Mouse (Mus musculus): ENCODE results near the gene Vat1.
"Not testable (repeated sequence)": the region's sequence is repeated elsewhere in the genome, so short reads cannot be mapped to it uniquely, and the experiment has no call there.

The Vat1 gene

DNA sequence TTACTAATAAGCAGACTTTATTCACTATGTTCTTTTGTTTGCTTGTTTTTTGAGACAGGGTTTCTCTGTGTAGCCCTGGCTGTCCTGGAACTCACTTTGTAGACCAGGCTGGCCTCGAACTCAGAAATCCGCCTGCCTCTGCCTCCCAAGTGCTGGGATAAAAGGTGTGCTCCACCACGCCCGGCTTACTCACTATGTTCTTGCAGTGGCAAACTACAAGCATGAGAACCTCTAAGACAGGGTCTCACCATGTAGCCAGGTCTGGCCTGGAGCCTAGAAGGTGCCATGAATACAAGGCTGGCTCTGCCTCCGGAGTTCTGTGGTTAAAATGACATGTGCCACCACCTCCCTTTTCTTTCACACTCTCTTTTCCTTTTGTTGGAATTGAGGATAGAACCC lies 521 bp upstream of the Vat1 start:
- DNase-seq (ENCODE audit: low spot score in 2 of 2): not testable (repeated sequence)

DNA sequence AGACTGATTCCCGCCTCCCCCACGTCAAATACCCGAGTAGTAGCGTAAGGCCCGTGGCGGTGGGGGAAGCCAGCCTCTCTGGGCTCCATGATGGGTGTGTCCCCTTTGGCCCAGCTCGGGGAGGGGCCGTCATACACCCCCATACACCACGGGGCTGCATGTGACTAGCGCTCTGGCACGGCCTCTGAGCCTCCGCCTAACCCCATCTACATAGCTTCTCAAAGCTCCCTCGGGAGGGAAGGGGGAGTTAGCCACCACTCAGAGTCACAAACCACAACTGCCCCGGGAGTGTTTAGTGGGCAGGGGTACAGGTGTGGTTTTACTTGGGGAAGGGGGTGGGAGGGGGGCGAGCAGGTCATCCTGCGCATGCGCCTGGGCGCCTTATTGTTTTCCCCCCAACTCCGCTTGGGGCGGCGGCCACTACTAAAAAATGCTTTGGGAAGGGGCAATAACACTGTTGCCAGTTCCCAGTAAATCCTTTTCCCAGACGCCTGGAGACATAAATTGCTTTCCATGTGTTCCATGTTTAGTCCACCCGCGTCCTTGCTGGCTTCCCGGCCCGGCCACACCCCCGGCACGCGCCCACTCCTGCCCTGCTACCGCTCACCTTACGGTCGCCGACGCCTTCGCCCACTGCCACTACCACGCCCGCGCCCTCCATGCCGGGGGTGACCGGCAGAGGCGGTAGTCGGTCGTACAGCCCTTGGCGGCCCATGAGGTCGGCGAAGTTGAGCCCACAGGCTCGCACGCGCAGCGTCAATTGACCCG lies 745 bp downstream of the Vat1 start:
- DNase-seq (ENCODE audit: low spot score in 2 of 2): peak in 1 of 2 experiments; percentile 67

DNA sequence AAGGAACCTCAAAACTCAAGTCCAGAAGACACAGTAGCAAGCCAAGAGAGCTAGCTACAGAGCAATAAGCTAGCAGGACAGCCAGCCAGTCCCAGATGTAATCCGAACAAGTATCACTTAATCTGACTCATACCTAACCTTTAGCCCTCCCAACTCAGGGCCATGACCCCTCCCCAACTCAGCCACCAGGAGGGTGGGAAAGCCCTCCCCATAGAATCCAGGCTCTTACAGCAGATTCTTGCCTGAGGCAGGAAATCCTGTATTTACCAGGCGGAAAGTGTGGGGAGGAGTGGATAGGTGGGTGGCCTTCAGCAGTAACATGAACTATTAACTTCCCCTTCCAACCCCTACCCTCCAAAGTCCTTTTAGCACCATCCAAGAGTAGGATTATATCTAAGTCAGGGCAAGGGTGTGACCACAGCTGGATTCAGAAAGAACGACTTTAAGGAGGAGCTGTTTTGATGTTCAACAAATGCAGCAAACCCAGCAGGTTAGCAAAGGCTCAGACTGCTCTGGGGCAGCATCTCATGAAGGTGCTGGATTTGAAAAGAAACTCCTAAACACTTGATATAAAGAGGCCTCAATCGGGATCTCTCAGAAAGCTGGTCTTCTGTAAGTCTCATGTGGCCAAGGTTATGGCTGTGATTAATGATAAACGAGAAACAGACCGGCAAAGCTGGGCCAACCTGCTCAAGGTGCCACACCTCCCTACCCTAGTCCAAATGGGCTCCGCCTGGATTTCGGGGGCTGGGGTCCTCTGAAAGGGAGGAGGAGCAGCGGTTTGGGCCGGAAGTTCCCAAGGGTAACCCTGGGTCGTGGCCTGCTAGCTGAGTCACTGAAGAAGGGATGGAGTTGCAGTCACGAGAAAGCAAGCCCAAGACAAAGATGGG lies 1.6 kb downstream of the Vat1 start, which contains the start of gene Rnd2:
Rnd2 (plus strand) TSS at position 789 of the 890 bp plus-strand sequence.
- DNase-seq (ENCODE audit: low spot score in 2 of 2): no peak

DNA sequence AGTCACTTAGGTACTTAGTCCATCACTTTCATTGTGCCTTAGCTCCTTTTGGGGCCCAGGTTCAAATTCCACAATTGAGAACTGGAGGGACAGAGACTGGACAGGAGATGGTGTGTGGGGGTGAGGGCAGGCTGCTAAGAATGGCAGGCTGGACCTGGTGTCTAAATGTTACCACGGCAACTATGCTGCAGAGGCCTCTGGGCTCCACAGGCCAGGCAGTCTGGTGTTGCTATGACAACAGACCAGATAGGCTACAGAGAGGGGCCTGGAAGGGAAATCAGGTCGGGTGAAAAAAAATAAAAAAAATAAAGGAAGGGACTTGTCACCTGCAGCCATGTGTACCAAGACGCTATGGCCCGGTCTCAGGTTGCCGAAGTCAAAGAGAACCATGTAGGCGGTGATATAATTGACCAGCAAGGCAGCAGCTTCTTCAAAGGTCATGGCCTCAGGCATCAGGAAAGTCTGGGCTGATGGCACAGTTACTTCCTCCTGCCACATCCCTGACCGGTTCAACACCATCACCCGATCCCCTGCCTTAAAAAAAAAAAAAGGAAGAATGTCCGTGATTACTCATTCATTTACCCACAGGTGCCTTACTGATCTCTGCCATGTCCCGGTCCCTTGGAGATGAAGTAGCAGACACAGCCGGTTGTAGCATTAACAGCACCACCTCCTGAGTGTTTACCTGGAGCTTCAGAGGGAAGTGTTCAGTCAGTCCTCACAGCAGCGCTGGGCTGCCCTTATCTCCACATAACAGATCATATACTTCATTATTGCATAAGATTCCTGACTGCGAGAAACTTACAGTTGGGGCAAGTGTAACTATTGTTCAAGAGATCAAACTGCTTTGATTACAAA lies 3.2 kb downstream of the Vat1 start:
- DNase-seq (ENCODE audit: low spot score in 2 of 2): no peak

DNA sequence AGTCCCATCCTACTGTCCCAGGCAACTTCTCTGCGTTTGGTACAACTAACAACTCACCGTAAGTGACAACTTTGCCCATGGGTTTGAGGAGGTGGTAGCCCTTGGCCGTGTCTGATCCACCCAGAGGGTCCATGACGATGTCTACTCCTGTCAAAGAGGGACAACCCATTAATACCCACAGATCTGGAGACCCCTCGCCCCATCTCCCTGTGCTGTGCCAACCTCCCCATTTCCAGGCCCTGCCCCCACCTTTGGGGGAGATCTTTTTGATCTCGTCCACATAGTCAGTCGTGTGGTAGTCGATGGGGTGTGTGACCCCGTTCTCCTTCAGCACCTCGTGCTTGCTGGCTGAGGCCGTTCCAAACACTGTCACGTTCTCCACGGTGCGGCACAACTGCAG lies 3.9 kb downstream of the Vat1 start:
- DNase-seq (ENCODE audit: low spot score in 2 of 2): no peak

DNA sequence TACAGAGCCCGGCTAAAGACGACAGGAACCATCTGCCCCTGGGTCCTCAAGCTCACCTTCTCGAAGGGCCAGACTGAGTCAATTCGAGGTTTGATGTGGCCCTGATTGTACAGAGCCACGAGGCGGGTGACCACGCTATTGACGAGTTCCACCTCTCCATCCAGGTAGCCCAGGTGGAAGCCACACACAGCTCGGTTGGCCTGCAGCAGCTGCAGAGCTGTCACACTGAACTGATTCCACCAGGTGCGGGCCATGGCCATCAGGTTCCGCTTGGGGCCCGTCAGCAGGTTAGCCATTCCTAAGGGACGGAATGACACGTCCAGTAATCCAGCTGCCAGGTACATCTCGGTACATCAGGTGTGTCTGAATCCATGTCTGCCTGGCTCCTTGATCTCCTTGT lies 5.7 kb downstream of the Vat1 start:
- DNase-seq (ENCODE audit: low spot score in 2 of 2): no peak

DNA sequence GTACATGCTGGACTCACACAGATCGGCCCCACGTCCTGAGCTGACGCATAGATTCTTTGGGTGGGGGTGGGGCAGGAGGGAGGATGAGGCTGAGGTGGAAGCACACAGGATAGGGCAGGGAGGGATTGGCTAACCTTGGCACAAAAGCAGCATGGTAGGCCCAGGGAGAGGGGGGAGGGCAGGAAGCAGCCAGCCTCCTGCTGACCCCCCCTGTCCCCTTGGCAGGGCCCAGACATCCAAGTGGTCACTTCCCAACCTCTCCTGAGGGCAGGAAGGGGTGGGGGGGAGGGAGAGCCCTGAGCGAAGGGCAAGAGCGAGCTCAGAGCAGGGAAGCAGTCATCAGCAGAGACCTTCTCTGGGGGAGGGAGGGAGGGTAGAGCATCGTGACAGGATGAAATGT lies 6.3 kb downstream of the Vat1 start:
- DNase-seq (ENCODE audit: low spot score in 2 of 2): no peak

DNA sequence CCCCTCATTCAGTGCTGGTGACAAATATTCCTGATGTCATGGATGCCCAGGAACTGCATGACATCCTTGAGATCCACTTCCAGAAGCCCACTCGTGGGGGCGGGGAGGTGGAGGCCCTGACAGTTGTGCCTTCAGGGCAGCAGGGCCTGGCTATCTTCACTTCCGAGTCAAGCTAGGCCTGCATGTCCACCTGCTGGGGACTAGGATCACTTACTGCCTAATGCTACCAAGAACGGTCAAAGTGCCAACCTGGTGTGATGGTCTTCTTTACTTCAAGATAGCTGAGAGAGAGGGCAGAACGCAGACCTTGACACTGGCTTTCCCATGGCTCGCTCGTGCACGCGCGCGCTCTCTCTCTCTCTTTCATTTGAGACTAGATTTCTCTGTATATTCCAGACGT lies 7.8 kb downstream of the Vat1 start:
- no peak for DNase-seq (ENCODE audit: low spot score in 2 of 2)

DNA sequence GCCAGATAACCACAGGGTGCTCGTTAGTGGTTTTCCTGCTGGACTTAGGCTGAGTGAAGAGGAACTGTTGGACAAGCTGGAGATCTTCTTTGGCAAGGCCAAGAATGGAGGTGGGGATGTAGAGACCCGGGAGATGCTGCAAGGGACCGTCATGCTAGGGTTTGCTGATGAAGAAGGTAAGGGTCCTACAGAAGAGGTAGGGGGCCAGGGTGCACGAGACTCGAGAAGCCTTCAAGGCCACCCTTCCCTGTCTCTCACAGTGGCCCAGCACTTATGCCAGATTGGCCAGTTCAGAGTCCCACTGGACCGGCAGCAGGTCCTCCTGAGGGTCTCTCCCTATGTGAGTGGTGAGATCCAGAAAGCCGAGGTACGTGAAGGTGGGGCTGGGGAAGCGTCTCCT lies 8.4 kb downstream of the Vat1 start:
- DNase-seq (ENCODE audit: low spot score in 2 of 2): no peak

DNA sequence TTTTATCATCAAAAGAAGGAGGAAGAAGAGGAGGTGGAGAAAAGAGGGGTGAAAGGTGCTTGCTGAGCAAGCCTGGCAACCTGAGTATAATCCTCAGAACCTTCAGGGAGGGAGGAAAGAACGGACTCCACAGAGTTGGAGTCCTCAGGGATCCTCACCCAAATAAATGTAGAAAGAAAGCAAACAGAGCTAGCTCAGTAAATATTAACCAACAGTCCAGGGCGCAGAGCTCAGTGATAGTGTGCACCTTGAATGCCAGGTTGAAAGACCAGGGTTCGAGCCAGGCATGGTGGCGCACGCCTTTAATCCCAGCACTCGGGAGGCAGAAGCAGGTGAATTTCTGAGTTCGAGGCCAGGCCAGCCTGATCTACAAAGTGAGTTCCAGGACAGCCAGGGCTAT lies 10.4 kb downstream of the Vat1 start:
- no peak for DNase-seq (ENCODE audit: low spot score in 2 of 2)

DNA sequence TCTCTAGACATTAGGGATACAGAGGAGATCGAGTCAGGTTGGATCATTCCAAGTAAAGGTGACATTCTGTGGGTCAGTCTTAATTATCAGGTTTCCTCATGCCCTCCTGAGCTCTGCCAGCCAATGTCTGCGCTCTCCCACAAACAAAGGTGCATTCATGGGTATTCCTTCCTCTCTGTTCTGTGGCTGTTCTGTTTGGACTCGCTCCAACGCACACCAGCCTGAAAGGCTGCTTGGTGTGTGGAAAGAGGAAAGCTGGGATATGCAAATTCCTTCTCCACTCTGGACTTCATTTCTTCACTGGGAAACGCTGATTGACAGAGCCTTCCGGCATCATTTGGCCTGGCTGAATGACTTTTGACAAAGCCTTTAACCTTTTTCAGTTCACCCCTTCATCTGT lies 11.3 kb downstream of the Vat1 start:
- no peak for DNase-seq (ENCODE audit: low spot score in 2 of 2)

DNA sequence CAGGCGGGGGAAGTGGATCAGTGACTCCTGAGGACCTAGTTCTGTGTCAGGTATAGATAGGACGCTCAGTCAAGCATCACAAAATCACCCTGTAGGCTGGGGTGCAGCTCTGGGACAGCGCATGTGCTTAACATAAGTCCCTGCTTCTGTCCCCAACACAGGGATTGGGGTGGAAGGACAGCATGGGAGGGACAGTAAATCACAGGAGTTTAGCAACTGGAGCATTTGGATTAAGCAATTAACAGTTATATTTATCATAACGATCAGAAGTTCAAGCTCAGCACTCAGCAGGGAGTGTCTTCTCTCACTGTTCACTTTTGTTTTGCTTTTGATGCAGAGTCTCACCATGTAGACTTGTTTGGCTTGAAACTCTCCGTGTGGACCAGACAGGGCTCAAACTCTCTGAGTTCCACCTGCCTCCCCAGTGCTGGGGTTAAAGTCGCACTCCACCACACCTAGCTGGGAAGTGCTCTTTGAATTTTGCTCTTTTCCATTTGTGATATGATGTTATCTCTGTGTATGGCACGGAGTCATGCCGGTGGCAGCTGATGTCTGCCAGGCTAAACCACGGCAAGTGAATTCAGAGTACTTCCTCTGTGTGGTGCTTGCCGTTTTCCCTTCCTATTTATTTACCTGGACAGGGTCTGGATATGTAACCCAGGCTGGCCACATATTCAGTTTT lies 13.8 kb downstream of the Vat1 start:
- DNase-seq (ENCODE audit: low spot score in 2 of 2): no peak

DNA sequence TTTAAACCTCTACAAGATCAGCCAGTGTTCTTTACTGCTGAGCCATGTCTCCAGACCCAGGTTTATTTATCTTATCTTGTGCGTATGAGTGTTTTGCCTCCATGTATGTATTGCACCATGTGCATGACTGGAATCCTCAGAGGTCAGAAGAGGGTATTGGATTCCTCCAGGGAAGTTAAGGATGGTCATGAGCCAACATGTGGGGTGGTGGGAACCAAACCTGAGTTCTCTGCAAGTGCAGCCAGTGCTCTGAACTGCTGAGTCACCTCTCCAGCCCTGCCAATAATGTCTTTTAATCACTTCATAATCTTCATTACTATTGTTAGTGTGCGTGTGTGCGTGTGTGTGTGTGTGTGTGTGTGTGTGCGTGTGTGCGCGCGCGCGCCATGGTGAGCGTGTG lies 14.5 kb downstream of the Vat1 start:
- no peak for DNase-seq (ENCODE audit: low spot score in 2 of 2)

DNA sequence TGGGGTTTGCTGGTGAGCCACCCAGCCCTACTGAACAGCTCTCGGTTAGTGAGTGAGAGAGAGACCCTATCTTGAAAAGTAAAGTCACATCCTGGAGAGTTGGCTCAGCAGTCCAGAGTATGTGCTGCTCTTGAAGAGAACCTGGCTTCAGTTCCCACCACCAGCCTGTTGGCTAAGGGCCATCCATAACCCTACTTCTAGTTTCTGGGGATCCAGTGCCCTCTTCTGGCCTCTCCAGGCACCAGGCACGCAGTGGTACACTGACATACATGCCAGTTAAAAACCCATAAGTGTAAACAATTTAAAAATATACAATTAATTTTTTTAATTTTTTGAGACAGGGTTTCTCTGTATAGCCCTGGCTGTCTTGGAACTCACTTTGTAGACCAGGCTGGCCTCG lies 15.6 kb downstream of the Vat1 start:
- no peak for DNase-seq (ENCODE audit: low spot score in 2 of 2)

DNA sequence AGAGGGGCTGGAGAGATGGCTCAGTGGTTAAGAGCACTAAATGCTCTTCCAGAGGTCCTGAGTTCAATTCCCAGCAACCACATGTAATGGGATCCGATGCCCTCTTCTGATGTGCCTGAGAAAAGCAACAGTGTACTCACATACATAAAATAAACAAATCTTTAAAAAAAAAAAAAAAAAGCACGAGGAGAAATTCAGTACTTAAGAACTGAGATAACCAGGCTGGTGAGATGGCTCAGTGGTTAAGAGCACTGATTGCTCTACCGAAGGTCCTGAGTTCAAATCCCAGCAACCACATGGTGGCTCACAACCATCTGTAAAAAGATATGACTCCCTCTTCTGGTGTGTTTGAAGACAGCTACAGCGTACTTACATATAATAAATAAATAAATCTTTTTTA lies 16.4 kb downstream of the Vat1 start:
- not testable (repeated sequence) for DNase-seq (ENCODE audit: low spot score in 2 of 2)

DNA sequence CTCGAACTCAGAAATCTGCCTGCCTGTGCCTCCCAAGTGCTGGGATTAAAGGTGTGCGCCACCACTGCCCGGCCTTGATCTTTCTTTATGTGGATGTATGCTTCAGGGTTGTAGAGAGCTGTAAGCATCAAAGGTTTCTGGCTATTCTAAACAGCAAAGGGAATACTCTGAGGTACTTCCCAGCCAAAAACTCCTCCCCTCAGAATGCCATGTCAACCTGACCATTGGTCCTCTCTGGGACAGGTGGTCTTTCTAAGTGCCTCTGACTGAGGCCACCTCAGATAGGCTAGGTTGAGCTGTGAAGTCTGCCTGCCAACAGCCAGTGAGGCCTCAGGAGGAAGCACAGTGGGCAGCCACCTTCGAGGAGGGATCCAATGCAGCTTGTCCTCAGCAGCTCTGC lies 17.1 kb downstream of the Vat1 start:
- no peak for DNase-seq (ENCODE audit: low spot score in 2 of 2)

DNA sequence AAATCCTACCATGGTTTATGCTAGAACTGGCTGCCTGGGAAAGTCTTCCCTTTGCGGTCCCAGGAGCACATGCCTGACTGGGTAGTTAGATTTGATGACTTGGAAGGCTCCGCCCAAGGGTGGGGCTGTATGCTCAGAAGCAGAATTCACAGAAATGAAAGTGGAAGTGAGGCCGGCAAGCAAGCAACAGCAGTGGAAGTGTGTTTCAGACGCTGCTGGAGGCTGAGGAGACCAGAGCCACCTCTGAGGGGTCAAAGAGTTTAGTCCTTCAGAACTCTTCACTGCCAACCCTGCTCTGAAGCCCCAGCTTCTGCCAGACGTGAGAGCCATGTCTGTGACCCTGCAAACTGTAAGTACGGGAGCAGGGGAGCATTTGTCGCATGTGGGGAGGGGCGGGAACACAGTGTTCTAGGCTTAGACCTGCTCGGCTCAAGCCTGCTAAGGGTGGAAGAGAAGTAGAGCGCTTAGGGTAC lies 17.7 kb downstream of the Vat1 start, which contains the start of gene Ifi35:
Ifi35 (plus strand) TSS at position 134 of the 473 bp plus-strand sequence.
- DNase-seq (ENCODE audit: low spot score in 2 of 2): no peak

DNA sequence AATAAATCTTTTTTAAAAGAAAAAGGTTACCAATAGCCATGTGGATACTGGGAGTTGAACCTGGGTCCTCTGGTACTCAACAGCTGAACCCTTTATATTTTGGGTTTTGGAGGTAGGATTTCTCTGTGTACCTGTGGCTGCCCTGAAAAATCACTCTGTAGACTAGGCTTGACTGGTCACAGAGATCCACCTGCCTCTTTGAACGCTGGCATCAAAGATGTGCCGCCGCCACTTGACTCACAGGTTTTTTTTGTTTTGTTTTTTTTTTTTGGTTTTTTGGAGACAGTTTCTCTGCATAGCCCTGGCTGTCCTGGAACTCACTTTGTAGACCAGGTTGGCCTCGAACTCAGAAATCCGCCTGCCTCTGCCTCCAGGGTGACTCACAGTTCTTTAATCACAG lies 18.2 kb downstream of the Vat1 start:
- no peak for DNase-seq (ENCODE audit: low spot score in 2 of 2)

DNA sequence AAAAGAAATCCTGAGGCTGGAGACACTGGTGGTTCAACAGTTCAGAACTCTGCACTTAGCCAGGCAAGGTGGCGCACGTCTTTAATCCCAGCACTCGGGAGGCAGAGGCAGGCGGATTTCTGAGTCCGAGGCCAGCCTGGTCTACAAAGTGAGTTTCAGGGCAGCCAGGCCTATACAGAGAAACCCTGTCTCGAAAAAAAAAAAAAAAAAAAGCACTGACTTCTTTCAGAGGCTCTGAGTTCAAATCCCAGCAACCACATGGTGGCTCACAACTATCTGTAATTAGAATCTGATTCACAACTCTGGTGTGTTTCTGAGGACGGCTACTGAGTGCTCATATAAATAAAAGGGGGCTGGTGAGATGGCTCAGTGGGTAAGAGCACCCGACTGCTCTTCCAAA lies 19.2 kb downstream of the Vat1 start:
- not testable (repeated sequence) for DNase-seq (ENCODE audit: low spot score in 2 of 2)

DNA sequence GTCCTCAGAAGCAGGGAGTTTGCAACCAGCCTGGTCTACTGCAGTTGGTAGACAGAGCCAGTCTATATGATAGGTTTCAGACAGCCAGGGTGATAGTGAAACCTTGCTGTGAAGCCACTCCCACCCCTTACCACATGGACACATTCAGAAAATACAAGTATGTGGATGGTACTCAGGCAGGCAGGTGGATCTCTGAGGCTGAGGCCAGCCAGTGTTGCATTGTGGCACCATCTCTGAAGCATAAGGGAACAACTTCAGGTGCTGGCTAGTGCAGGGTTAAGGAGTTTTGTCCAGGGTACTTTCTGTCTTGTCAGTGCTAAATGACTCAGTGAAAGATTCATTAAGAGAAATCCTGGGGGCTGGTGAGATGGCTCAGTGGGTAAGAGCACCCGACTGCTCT lies 19.7 kb downstream of the Vat1 start:
- DNase-seq (ENCODE audit: low spot score in 2 of 2): no peak

DNA sequence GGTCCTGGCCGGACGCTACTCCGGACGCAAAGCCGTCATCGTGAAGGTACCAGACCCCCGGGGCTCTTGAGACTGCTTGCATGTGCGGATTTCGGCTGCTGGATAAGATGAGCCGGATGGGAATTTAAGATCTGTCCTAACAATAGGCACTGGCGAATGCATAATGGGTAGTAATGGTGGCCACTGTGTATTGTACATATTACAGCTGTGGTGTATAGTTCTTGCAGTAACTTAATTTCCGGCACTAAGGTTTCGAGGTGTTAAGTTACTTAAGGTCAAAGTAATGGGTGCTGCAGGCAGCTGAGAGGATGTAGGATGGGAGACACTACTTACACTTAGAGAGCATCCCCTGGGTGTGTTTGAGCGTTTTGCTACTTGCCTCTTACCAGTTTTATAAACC lies 23.3 kb downstream of the Vat1 start:
- no peak for DNase-seq (ENCODE audit: low spot score in 2 of 2)

Measured in cerebellum, postnatal 4 days (tissue).